Mouse (Mus musculus) heart, adult 8-10 months (tissue): ENCODE measurements around the gene Hoxc10. TPM values are rescaled to one million over a fixed set of nuclear protein-coding genes. Genes with fewer than 3 reads are reported as not detected.

Experiments
- DNase-seq: peaks from one replicate; pipeline ENCODE4 v3.0.0; 2022; ENCODE audit warnings: low spot score
- total RNA-seq, 4 experiments: library from RNA; stranded (reverse); gene quantifications; 2 replicates each; pipeline ENCODE4 v1.2.4; 2022

Gene Hoxc10
- total RNA-seq, 4 experiments from 2014 or later, result not detected

DNA sequence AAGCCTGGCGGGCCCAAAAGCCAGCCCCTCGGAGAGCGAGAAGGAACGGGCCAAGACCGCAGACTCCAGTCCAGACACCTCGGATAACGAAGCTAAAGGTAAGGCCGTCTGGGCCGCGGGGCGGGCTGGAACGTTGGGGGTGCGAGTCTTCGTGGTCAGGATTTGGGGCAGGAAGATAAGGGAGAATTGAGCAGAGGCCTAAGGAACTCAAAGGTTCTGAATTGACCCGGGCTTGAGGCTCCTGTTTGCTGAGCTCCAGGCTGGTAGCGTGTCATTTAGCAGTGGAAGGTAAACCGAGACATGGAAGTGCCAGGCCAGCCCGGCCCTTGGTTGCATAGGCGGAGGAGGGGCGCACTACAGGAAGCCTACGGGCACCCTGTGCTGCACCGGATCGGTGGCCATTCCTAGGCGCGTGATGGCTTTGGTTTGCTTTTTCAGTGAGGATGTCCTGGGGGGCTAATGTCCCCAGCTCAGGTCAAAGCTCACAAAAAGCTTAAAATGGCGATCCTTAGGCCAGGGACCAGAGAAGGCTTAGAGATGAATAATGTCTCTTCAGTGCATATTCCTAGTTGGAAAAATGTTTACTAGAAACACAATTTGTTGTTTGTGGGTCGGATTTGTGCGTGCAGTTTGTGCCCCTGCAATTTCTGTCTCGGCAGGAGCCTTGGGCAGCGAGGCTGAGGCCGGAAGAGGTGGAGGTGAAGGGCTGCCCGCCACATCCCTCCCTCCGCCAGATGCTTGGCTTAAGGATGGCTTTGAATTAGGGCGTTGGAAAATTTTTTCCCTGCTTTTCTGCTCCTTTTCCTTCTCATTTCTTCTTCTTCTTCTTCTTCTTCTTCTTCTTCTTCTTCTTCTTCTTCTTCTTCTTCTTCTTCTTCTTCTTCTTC lies 1.2 kb downstream of the Hoxc10 start:
- DNase-seq, result no peak

- DNase-seq, result no peak
Measured at GRCm38 (mm10) chr15:102969296-102969695, 2.7 kb downstream of the Hoxc10 start.

- no peak for DNase-seq
Measured at GRCm38 (mm10) chr15:102970740-102971139, 4.1 kb downstream of the Hoxc10 start.

- no peak for DNase-seq
Measured at GRCm38 (mm10) chr15:102972254-102972653, 5.7 kb downstream of the Hoxc10 start.

DNA sequence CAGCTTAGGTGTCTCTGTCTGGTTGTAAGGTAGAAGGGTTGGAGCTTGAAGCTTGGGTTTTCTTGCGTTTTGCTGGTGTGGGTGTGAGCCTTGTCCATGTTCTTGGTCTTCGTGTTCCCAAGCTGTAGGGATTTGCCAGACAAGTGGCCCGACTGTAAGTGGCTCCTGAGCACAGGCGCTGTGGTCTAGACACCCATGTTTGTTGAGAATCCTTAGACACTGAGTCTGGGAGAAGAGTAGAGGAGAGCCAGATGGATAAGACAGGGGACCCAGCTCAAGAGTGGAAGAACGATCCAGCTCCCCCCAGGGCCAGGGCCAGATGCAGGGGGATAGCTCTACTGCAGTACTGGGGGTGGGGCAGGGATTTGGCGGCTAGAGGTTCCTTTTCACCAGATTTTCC lies 6.2 kb downstream of the Hoxc10 start:
- no peak for DNase-seq

- no peak for DNase-seq
Measured at GRCm38 (mm10) chr15:102975034-102975433, 8.4 kb downstream of the Hoxc10 start.

DNA sequence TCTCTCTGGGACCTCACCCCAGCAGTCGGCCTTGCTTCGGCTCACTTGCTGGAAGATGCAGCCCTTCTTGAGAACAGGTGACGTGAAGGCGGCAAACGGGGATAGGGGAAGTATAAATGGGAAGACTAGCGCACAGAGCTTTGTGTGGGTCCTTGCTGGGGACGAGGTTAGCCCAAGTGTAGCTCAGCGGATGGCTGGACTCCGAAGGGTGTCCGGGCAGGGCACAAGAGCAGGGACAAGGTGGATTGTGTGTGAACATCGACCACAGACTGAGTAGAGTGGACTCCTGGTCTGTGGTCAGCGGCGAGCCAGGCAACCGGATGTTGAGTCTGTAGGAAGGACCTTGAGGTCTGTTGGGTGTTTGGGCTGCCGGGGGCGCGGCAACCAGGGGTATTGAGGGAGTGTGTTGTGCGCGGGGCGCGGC lies 9.1 kb downstream of the Hoxc10 start:
- DNase-seq, result no peak

DNA sequence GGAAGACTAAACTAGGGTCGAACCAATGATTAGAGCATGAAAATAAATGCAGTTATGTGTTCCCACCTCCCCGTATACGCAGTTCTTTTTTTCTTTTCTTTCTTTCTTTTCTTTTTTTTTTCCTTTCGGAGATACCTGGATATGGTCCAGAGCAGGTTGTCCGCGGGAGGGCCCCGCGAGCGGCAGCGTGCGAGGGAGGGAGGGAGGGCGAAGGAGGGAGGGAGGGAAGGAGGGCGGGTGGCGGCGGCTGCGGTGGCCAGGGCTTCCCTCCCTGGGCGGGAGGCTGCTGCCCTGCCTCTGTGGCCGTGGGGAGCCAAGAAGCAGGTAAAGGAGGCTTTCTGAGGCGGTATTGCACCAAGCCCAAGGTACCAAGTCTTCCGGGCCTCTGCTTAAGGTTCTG lies 9.6 kb downstream of the Hoxc10 start, which contains the start of gene Hoxc9:
TSS of gene Hoxc9 (plus strand) at position 269 of the 400 bp plus-strand sequence.
- DNase-seq, result no peak

DNA sequence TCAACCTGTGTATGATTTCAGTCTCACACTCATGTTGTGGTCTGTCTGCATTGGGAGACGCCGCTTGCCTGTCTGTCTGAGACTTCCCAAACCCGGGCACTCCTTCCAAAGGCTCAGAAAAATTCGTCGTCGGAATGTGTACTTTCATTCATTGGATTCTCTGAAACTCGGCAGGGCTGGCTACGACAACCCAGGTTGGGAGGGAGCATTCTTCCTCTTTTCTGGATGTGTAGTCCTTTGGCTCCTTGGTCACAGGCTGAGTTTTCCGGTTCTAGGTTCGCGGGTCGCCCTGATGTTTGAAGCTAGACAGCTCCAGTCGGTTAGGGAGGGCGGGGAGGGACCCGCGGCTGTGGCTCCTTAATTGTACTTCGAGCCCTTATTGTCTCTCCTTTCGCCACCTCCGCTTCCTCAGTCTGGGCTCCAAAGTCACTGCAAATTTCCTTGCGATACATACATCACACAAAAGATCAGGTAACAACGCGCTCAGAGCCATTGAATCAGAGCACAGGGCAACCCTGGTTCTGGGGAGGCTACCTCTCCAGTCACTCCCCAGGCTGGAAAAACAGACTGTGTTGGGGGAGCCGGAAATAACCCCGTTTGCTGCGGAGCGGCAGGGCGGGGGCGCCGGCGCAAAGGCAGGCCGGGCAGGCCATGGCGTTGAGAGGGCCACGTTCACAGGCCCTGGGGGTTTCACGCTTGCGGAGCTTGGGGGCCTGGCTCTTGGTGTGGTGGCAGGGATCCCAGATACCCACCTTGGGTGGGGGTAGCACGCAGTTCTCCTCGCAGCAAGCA lies 10.2 kb downstream of the Hoxc10 start:
- DNase-seq, result no peak

GRCm38 (mm10) chr15:102977423-102977974 lies 10.9 kb downstream of the Hoxc10 start:
- no peak for DNase-seq

GRCm38 (mm10) chr15:102978615-102979515 lies 12.3 kb downstream of the Hoxc10 start:
- no peak for DNase-seq

DNA sequence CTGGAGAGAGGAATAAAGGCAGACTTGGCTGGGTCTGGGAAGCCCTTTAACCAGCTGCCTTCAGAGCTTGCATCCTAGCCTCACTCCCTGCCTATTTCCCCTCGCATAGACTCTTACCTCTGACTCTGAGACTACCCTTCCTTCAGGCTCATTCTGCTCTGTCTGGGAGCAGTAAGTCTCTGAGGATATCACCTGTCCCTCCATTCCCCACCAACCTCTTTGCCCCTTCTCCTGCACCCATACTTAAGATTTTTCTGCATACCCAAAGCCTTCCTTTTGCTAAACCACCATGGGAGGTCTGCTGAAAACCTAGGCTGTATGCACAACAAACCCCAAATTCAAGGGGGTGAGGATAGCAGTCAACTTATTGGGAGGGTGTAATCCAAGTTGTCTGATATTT lies 13.3 kb downstream of the Hoxc10 start:
- DNase-seq, result no peak

DNA sequence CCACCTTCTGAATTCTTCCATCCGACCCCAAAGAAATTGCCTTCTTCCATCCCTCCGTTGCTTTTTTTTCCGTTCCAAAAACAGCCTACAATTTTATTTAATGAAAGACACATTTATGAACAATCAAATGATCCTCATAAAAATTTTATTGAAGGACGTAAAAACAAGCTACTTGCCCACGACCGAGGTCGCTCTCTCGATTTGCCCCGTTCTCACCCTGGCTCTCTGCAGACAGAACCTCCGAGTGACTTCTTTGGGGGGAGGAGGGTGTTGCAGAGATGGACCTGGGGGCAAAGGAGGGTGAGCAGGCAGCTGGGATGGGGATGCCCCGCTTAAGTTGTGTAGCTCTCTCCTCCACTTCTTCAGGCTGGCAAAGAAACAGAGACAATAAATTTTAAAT lies 13.8 kb downstream of the Hoxc10 start:
- no peak for DNase-seq

GRCm38 (mm10) chr15:102980912-102981311 lies 14.3 kb downstream of the Hoxc10 start:
- DNase-seq, result no peak

- no peak for DNase-seq
Measured at GRCm38 (mm10) chr15:102981379-102982288, 15.0 kb downstream of the Hoxc10 start.

DNA sequence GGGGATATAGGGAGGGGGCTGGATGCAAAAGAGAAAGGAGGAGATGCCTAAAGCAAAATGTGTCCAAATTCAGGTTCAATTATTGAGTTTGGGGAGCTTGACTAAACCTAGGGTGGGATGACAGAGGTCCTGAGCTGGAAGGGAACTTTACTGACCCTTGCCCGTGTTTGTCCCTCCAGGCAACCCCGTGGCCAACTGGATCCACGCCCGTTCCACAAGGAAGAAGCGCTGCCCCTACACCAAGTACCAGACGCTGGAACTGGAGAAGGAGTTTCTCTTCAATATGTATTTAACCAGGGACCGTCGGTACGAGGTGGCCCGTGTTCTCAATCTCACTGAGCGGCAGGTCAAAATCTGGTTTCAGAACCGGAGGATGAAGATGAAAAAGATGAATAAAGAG lies 17.1 kb downstream of the Hoxc10 start:
- DNase-seq, result no peak

- no peak for DNase-seq
Measured at GRCm38 (mm10) chr15:102984521-102984920, 17.9 kb downstream of the Hoxc10 start.

GRCm38 (mm10) chr15:102984925-102985324 lies 18.3 kb downstream of the Hoxc10 start:
- no peak for DNase-seq

DNA sequence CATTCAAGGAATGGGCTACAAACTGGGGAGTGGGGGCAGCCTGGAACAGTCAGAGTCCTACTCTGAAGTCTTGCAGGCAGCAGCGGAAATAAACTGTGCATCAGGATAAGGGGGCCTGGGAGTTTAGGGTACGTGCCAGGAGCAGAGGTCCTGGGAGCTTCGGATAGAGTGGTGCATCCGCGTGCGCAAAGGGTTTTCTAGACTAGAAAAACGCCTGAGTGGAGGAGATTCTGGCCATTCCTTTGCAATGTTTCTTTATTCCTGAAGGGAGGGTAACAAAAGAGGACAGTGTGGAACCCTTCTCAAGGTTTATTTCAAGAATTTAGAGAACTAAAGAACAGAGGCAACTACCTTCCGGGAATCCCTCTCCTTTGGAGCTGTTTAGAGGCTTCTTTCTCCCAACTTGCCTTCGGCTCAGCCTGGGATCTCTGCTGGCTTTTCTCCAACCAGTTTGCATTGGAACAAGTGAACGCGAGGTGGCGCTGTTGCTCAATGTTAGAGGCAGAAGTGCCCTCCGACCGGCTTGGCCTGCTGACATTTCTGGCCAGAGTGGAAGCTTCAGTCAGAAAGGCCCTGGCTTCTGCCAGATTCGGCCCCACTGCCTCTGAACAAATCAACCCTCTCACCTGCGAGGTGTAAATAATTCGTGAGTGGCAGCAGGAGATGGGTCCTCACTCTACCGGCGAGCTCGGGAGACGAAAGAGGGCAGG lies 20.7 kb downstream of the Hoxc10 start:
- DNase-seq, result peak; percentile 93

GRCm38 (mm10) chr15:102988078-102988477 lies 21.5 kb downstream of the Hoxc10 start:
- DNase-seq, result no peak
